Mouse (Mus musculus) ES-E14 (cell line): ENCODE data around the gene Ccdc40.

Source experiments
- MAFK ChIP-seq: IDR thresholded peaks from 2 replicates; pipeline ENCODE4 v1.6.1; 2014; ENCODE audit warnings: mild to moderate bottlenecking, low read depth, low read length, inconsistent platforms; ENCODE audit not compliant: insufficient read depth
- ZNF384 ChIP-seq: IDR thresholded peaks from 2 replicates; pipeline ENCODE4 v1.6.1; 2012; ENCODE audit warnings: low read depth, low read length, inconsistent platforms

- TF ChIP-seq ZNF384 = no peak
- no peak for TF ChIP-seq MAFK
Observed at GRCm38 (mm10) chr11:119198564-119199232, 29.7 kb upstream of the Ccdc40 start.
